Mouse (Mus musculus): ENCODE data around the gene Mcm5. TPM values are rescaled to one million over a fixed set of nuclear protein-coding genes. Genes with fewer than 3 reads are reported as not detected.
A peak's percentile ranks its signal among the peaks of the same experiment; 100 is the strongest.

Gene Mcm5
- 10 to 100 TPM; 16.6 to 17.5 TPM for total RNA-seq (2021)

GRCm38 (mm10) chr8:75109236-75109967 is at the start of gene Mcm5:
Gene Mcm5, plus strand, starts transcription at chr8:75109569.
- intact Hi-C loops (cut with DNase I): loop anchor here (5.0 kb wide), 1 partner anchor 37 kb away; no protein-coding TSS in a partner anchor

GRCm38 (mm10) chr8:75060022-75060421 is 49.3 kb upstream of the Mcm5 start:
- no peak for DNase-seq
- intact Hi-C loops (cut with DNase I): no loop called here

More at GRCm38 (mm10) chr8:75109236-75109967, at the start of gene Mcm5:
- peak; percentile 99 for DNase-seq

DNA sequence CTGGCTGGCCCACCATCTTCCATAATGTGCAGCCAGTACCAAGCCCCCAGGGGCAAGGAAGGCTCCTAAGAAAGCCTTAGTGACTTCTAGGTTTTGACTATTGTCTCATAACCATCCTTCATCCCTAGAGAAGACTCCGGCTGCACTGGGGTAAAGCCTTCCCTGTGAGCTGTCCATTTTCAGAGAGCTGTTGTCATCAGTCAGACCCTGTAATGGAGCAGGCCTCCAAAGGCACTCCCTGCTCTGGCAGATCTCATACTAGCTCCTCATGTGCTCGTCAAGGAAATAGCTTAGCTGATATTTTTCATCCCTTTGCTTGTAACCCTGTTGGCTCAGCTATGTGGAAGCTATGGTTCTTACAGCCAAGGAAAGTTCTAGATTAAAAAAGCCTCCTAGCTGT is 48.6 kb upstream of the Mcm5 start:
- intact Hi-C loops (cut with DNase I): no loop called here
- DNase-seq: no peak

DNA sequence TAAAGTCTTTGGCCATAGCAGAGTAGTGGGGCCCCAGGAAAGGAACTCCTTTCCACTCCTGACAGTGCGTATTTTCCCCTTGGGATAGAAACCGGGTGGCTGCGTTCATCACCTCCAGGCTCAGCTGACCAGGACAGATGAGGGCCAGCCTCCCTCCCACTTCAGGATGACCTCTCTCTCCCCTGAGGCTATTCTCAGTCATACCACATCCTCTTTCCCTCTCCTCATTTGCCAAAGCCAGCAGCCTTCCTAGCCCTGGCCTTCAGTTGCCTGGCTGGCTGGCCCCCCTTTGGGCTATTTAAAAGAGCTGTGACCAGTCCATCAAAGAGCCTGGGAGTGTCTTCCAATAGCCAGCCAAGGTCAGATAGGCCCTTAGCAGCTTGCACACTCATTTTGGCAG is 46.1 kb upstream of the Mcm5 start:
- no peak for DNase-seq
- intact Hi-C loops (cut with DNase I): no loop called here

- intact Hi-C loops (cut with DNase I): no loop called here
- DNase-seq: no peak
Measured at GRCm38 (mm10) chr8:75064790-75065189, 44.6 kb upstream of the Mcm5 start.

DNA sequence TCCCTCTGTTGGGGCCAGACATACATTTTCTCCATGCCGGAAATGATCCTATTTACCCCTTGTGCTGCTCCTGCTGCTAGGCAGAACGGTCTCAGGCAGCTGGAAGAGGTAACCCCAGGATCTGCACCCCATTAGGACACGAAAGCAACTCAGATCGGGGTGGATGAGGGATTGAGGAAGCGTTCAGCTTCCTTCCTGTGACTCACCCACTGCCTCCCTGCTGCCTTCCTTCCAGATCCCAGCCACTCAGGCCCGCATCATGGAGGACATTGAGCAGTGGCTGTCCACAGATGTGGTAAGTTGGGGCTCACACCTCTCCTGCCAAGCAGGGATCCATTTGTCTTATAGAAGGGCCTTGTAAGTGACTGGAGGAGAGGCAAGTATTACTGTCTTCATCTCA is 42.1 kb upstream of the Mcm5 start:
- no peak for DNase-seq
- intact Hi-C loops (cut with DNase I): no loop called here

GRCm38 (mm10) chr8:75070297-75070696 is 39.1 kb upstream of the Mcm5 start:
- no peak for DNase-seq
- intact Hi-C loops (cut with DNase I): loop anchor here (5.0 kb wide), 2 partner anchors 37 to 147 kb away; partner anchors contain the start of gene Mcm5

DNA sequence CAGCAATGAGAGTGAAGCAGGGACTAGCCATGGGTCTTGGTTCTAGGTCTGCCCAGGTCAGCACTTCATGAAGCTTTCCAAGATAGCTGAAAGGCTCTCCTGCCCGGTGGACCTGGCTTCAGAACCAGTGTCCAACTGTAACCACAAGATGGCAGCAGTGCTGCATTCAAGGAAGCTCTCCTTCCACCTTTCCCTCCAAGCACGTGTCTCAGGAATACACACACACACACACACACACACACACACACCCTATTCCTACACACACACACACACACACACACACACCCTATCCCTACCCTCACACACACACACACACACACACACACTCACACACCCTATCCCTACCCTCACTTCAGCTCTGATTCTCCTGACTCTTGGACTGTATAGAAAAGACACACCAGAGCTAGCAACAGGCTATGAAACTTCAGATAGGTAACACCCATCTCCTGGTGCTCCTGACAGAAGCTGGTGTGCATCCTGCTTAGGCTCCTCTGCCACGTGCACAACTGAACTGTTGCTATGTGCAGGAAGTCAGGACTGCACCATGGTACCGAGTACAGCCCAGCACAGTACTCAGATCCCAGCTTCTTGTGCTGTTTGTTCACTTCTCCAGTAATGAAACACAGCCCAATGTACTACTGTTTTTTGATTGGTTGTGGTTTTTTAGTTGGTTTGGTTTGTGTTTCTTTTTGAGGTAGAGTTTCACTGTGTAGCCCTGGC is 37.6 kb upstream of the Mcm5 start:
- peak; percentile 80 for DNase-seq
- intact Hi-C loops (cut with DNase I): loop anchor here (5.0 kb wide), 2 partner anchors 36 to 146 kb away; partner anchors contain the start of gene Mcm5

DNA sequence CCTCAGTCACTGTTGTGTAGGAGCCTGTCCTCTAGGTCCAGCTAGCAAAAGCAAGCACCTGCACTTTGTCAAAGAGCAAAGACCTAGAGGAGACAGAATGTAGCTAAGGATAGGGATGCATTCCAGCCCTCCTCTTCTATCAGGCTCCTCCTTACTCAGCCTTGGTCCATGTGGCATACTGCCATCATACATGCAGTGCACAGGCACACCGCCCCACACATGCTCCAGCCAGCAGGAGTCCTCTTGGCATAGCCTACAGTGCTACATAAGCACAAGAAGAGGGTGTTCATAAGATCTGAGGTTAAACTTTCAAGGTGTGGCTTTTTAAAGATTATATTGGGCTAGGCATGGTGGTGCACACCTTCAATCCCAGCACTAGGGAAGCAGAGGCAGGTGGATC is 34.5 kb upstream of the Mcm5 start:
- intact Hi-C loops (cut with DNase I): loop anchor here (5.0 kb wide), 2 partner anchors 32 to 142 kb away; partner anchors contain the start of gene Mcm5
- DNase-seq: peak; percentile 38

- intact Hi-C loops (cut with DNase I): no loop called here
Measured at GRCm38 (mm10) chr8:75078215-75078614, 31.2 kb upstream of the Mcm5 start.

DNA sequence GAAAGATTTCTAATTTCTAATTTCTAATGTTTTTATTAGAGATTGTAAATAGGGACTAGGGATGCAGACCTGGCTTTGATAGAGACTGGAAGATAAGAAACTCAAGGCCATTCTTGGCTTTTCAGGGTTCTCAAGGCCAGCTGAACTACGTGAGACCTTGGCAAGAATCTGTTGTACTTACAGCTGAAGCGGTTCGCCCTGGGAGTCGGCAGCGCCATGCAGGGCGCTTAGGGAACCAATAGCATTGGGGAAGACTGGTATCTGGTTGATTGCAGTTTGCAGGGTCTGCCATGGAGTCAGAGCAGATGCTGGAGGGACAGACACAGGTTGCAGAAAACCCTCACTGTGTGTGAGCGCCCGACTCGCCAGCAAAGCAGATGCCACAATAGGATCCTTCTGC is 30.5 kb upstream of the Mcm5 start:
- DNase-seq: no peak
- intact Hi-C loops (cut with DNase I): no loop called here

More at GRCm38 (mm10) chr8:75078215-75078614, 31.2 kb upstream of the Mcm5 start:
- DNase-seq: no peak

GRCm38 (mm10) chr8:75081364-75082040 is 27.9 kb upstream of the Mcm5 start:
- intact Hi-C loops (cut with DNase I): no loop called here
- no peak for DNase-seq

DNA sequence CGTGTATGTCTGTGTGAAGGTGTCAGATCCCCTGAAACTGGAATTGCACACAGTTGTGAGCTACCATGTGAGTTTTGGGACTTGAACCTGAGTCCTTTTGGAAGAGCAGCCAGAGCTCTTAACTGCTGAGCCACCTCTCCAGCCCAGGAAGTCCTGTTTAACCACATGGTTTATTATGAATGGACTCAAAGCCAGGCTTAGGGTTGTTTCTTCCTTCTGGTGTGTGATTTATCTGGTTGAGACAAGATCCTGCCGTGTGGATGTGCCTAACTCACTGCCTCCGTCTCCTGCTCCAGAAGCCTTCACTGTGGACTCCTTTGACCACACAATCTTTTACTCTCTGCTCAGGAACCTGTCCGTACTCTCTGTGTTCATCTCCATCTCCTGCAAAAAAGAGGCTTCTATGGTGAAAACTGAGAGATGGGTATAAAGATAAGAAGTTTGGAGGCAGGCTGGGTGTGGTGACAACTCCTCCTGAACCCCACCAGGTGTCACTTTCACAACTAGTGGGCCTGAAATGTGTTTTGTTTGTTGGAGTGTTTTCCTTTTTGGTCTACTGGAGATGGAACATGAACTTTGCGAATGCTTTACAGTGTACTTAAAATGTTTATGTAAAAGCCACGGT is 27.1 kb upstream of the Mcm5 start:
- intact Hi-C loops (cut with DNase I): no loop called here
- DNase-seq: no peak

- intact Hi-C loops (cut with DNase I): no loop called here
- DNase-seq: peak; percentile 84
Measured at GRCm38 (mm10) chr8:75083846-75084245, 25.5 kb upstream of the Mcm5 start.

DNA sequence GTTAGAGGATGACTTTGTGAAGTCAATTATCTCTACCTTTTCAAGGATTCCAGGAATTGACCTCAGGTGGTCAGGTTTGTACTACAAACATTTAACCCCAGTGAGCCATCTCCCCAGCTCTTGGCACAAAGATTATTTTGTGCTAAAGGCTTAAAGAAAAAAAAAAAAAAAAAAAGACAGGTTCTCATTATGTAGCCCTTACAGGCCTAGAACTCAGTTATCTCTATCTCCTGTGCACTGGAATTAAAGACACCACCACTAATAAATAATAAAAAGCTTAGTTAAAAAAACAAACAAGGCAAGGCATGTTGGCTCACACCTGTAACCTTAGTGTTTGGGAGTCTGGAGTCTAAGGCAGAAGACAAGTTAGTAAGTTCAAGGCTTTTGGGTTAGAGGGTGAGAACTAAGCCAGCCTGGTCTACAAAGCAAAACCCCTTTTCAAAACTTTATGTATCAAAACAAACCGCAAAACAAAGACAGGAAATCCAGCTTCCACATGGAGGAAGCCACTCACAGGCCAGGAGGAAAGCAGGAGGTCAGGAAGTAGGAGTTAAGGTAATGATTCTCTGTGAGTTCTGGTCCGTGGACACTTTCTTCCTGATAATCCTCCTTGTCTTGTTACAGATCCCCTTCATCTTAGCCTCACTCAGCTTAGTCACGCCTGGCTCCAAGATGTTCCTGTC is 24.8 kb upstream of the Mcm5 start:
- no peak for DNase-seq
- intact Hi-C loops (cut with DNase I): no loop called here

- intact Hi-C loops (cut with DNase I): no loop called here
- no peak for DNase-seq
Measured at GRCm38 (mm10) chr8:75086002-75086401, 23.4 kb upstream of the Mcm5 start.

- intact Hi-C loops (cut with DNase I): no loop called here
- DNase-seq: no peak
Measured at GRCm38 (mm10) chr8:75087127-75087526, 22.2 kb upstream of the Mcm5 start.

GRCm38 (mm10) chr8:75088989-75089881 is 20.1 kb upstream of the Mcm5 start:
- DNase-seq: peak; percentile 34
- intact Hi-C loops (cut with DNase I): no loop called here

- intact Hi-C loops (cut with DNase I): no loop called here
- no peak for DNase-seq
Measured at GRCm38 (mm10) chr8:75090781-75091365, 18.5 kb upstream of the Mcm5 start.

Measured in left cerebral cortex, postnatal 4 days (tissue).